Mouse (Mus musculus): ENCODE data around the gene Ncor2.

DNA sequence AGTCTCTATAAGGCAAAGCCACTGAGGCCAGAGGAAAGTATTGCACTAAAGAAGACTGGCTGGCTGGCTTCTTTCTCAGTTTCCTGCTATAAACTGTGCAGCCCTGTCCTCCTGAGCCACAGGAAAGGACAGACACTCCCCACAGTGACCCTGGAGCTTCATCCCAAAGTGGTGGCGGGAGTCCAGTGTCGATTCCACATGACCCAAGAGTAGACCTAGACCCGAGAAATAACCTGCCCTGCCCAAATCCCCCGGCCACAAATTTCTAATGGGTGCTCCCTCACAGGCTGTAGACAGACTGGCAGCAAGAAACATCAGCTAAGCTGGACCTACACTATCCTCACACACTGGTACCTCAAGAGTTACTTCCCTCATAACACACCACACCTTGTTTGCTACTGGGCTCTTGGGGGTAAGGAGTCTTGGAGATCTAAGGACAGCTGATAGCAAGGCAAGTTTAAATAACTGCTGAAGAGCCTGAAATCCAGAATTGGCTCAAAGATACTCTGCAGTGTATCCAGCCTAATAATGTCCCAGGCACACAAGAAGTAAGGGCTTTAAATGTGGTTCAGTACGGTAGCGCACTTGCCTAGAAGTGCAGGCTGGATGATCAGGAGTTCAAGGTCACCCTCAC lies 1.7 kb upstream of the Ncor2 start:
- TF ChIP-seq MAX (IDR thresholded peaks at IDR 0.05), result no peak
- TF ChIP-seq CTCF (IDR thresholded peaks at IDR 0.05; ENCODE audit: control insufficient read depth, insufficient read depth, insufficient read length), result no peak
- TF ChIP-seq MYOD1 (IDR thresholded peaks at IDR 0.05; ENCODE audit: control insufficient read depth, insufficient read length, low read depth), result no peak
- no peak for TF ChIP-seq CEBPB (IDR thresholded peaks at IDR 0.05; ENCODE audit: low read depth)
